In the genomic region with DNA sequence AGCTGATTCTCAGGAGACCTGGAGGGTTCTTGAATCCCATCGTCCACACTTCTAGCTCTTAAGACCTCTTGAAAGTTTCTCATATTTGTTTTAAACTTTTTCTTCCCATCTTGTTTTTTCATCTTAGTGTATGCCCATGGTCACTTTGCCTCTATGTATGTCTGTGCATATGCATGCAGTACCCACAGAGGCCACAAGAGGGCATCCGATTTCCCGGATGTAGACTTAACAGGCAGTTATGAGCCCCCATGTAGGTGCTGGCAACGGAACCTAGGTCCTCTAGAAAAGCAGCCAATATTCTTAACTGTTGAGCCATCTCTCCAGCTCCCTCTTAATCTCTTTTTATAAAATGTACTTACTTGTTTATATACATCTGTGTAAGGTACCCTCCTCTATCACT, we compare ENCODE assay signal across 8 mouse cellular contexts. TPM values are rescaled to one million over a fixed set of nuclear protein-coding genes. Genes with fewer than 3 reads are reported as not detected.
A peak's percentile ranks its signal among the peaks of the same experiment; 100 is the strongest.
DNase-seq lines count a peak whose midpoint lies in the region; ATAC-seq lines count a peak whose summit lies in the region.

No protein-coding gene starts in this region.

- no peak for ATAC-seq in CD4-positive, CD25-positive, alpha-beta regulatory T cell, adult 4 months
- ATAC-seq in monocyte, adult 5-6 weeks (replicated peaks; ENCODE audit: insufficient number of reproducible peaks, low FRiP score, low TSS enrichment, poor library complexity, severe bottlenecking), result 0 out of 2 replicates have a peak, but pooled peaks have one; percentile 43

- peak; percentile 66 for DNase-seq in CD4-positive, CD25-positive, alpha-beta regulatory T cell, adult 2 months (ENCODE audit: low read depth, low spot score)
- DNase-seq in kidney, postnatal 4 days, result peak; percentile 49 to 52
- no peak for DNase-seq in kidney, adult 11 months
- DNase-seq in T-cell, adult 2 months (ENCODE audit: low spot score), result peak; percentile 15
- DNase-seq in frontal cortex, postnatal 14 days (ENCODE audit: low spot score in 2 of 2), result no peak
- DNase-seq in frontal cortex, postnatal 25 days (ENCODE audit: low spot score in 2 of 2), result no peak

RNA-seq across cellular contexts. Expression of gene Acadl, which starts 15.6 kb away (rescaled TPM):
- 10 to 100 TPM; 36.1 to 43.2 TPM for polyA plus RNA-seq in CD4-positive, CD25-positive, alpha-beta regulatory T cell, adult 4 months (2017; shearing (Covaris generic))
- total RNA-seq in monocyte, adult 5-6 weeks (2017), result 28.7 to 44.7 TPM (median 42.2 TPM) in 3 replicates

RNA-seq across cellular contexts. Expression of gene Kansl1l, which starts 30.1 kb away (rescaled TPM):
- polyA plus RNA-seq in CD4-positive, CD25-positive, alpha-beta regulatory T cell, adult 4 months (2017; shearing (Covaris generic)), result 10 to 100 TPM in 1 of 2 experiments, 1 to 10 TPM in 1; 9.6 to 13.5 TPM
- total RNA-seq in monocyte, adult 5-6 weeks (2017), result 15.6 to 25.1 TPM (median 23.7 TPM) in 3 replicates

Comparison
In these comparisons a context has a peak if more than half of its experiments do, and no peak if none do; other contexts are left out.
1. DNase-seq: peak in CD4-positive, CD25-positive, alpha-beta regulatory T cell, adult 2 months (single experiment), kidney, postnatal 4 days (2 of 2) and T-cell, adult 2 months (single experiment); none in kidney, adult 11 months (single experiment), frontal cortex, postnatal 14 days (0 of 2) and frontal cortex, postnatal 25 days (0 of 2).